Mouse (Mus musculus): ENCODE data around the gene Epha2. TPM values are rescaled to one million over a fixed set of nuclear protein-coding genes. Genes with fewer than 3 reads are reported as not detected.

Epha2 gene
- polyA plus RNA-seq, 1 experiment from 2014 or later: 1.1 TPM

DNA sequence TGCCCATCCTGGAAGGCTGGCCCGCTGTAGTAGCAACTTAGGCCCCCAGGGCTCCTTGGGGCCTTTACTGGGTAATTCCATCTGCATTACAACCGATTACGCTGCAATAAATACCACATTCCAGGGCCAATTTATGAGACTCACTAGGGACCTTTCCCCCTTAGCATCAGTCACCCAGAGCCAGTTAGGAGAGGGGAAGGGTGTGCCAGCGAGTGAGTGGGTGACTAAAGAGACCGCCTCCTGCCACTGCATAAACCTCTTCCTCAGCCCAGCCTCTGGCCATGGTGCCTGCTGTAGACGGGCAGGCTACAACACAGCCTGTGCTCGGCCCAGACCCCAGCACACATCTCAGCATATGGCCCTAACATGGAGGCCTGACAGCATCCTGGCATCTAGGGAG lies 3.1 kb upstream of the Epha2 start:
- no peak overlapping the region for H3K9ac ChIP-seq (replicated peaks)
- no peak overlapping the region for H3K27ac ChIP-seq (replicated peaks)
- no peaks in the 10 kb centered on the region for H3K36me3 ChIP-seq
- WGBS: 76% methylated on average over 7 of the region's 7 CpGs
- H3K4me3 ChIP-seq: no peak overlapping the region
- no peak overlapping the region for H3K4me2 ChIP-seq (replicated peaks)
- no peaks in the 10 kb centered on the region for H3K9me3 ChIP-seq
- H3K4me1 ChIP-seq: peaks cover 20% of the 10 kb centered on the region
- no peak for ATAC-seq (replicated peaks)
- peaks cover 38% of the 10 kb centered on the region for H3K27me3 ChIP-seq

GRCm38 (mm10) chr4:141299356-141299755 lies 1.7 kb upstream of the Epha2 start:
- Histone ChIP-seq H3K36me3 (no peaks in the 10 kb centered on the region), H3K9me3 (no peaks in the 10 kb centered on the region), H3K4me2 (replicated peaks) (no peak overlapping the region), H3K4me1 (peaks cover 20% of the 10 kb centered on the region), H3K9ac (replicated peaks) (no peak overlapping the region), H3K27me3 (peaks cover 43% of the 10 kb centered on the region), H3K4me3 (no peak overlapping the region), H3K27ac (replicated peaks) (no peak overlapping the region)
- 72% methylated on average over 13 of the region's 13 CpGs for WGBS
- ATAC-seq (replicated peaks): no peak

DNA sequence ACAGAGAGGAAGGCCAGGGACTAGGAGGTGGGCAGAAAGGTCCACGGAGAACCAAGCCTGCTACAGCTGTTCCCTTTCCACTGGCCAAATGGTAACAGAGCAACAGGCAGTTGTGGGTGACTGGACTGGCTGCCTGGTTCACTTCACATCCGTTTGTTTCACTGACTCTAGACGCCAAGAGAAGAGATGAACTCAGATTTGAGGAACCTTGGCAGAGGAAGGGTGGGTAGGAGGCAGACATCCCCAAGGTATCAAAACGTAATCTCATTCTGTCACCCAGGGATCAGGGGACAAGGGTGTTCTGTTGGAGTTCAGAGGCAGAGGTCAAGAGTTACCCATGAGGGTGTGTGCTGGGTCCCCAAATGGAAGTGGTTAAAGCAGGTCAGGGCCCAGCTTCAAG lies 844 bp upstream of the Epha2 start:
- H3K4me2 ChIP-seq (replicated peaks): no peak overlapping the region
- ATAC-seq (replicated peaks): no peak
- H3K9ac ChIP-seq (replicated peaks): no peak overlapping the region
- H3K36me3 ChIP-seq: no peaks in the 10 kb centered on the region
- WGBS: 79% methylated on average over 4 of the region's 4 CpGs
- no peaks in the 10 kb centered on the region for H3K9me3 ChIP-seq
- no peak overlapping the region for H3K27ac ChIP-seq (replicated peaks)
- no peak overlapping the region for H3K4me3 ChIP-seq
- peaks cover 43% of the 10 kb centered on the region for H3K27me3 ChIP-seq
- H3K4me1 ChIP-seq: peaks cover 20% of the 10 kb centered on the region

- Histone ChIP-seq H3K9ac (replicated peaks) (peak overlapping the region; percentile 49), H3K27ac (replicated peaks) (no peak overlapping the region), H3K36me3 (no peaks in the 10 kb centered on the region), H3K27me3 (peaks cover 42% of the 10 kb centered on the region), H3K4me2 (replicated peaks) (peak overlapping the region; percentile 99), H3K9me3 (no peaks in the 10 kb centered on the region), H3K4me1 (peaks cover 12% of the 10 kb centered on the region), H3K4me3 (peak overlapping the region; percentile 59)
- no peak for ATAC-seq (replicated peaks)
- 1% methylated on average over 51 of the region's 51 CpGs for WGBS
These were observed 769 bp downstream of the Epha2 start for GRCm38 (mm10) chr4:141301591-141302427.

DNA sequence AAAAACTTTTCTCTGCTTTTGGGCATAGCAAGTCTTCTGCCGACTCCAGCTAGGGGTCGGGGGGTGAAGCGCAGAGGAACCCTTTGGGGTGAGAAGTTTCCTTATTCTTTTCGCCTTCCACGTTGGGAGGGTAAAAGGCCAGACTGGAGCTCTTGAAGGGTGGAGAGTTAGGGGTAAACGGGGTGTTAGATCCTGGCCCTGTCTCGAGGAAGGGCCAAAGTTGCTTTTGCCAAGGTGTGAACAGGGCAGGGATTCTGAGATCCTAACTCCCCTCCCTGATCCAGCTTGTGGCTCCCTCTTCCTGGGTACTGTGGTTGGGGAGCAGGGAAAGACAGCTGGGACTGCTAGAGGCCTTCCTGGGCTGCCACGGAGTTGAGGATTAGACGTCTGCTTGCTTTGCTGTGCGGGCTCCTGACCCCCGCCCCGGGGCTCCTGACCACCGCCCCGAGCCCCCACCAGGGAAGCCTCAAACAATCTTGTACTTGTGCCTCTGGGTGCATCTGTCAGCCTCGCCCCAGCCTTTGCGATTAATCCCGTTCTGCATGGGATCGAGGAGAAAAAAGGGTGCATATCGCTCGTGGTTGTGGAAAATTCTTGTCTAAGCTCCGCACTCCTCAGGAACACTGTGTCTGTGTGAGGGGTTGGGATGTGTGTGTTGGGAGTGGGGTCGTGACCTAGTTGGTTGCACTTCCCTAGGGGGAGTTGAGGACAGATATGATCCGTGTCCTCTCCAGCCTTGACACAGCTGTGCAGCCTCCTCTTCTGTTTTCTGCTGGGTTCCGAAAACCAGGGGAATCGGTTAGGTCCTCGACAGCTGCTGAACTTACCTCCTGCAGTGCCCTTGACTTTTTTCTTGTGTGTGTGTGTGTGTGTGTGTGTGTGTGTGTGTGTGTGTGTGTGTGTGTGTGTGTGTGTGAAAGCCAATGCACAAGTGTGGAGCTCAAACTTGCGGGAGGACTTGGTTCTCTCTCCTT lies 1.7 kb downstream of the Epha2 start:
- Histone ChIP-seq H3K9ac (replicated peaks) (no peak overlapping the region), H3K4me3 (peak overlapping the region; percentile 59), H3K9me3 (no peaks in the 10 kb centered on the region), H3K4me2 (replicated peaks) (peak overlapping the region; percentile 99; the same call in 1 of the 2 replicates), H3K4me1 (peaks cover 12% of the 10 kb centered on the region), H3K27ac (replicated peaks) (no peak overlapping the region), H3K36me3 (no peaks in the 10 kb centered on the region), H3K27me3 (peaks cover 38% of the 10 kb centered on the region)
- no peak for ATAC-seq (replicated peaks)
- WGBS: 11% methylated on average over 27 of the region's 27 CpGs

GRCm38 (mm10) chr4:141303402-141304222 lies 2.6 kb downstream of the Epha2 start:
- Histone ChIP-seq H3K4me1 (peaks cover 12% of the 10 kb centered on the region), H3K9me3 (no peaks in the 10 kb centered on the region), H3K9ac (replicated peaks) (no peak overlapping the region), H3K27me3 (peaks cover 38% of the 10 kb centered on the region), H3K36me3 (no peaks in the 10 kb centered on the region), H3K27ac (replicated peaks) (no peak overlapping the region), H3K4me2 (replicated peaks) (0 out of 2 replicates have a peak overlapping the region, but pooled peaks have one; percentile 4), H3K4me3 (no peak overlapping the region)
- no peak for ATAC-seq (replicated peaks)
- 51% methylated on average over 7 of the region's 7 CpGs for WGBS

- WGBS: 92% methylated on average over 4 of the region's 4 CpGs
- H3K4me2 ChIP-seq (replicated peaks): no peak overlapping the region
These were observed 3.2 kb downstream of the Epha2 start for GRCm38 (mm10) chr4:141304223-141304611.

DNA sequence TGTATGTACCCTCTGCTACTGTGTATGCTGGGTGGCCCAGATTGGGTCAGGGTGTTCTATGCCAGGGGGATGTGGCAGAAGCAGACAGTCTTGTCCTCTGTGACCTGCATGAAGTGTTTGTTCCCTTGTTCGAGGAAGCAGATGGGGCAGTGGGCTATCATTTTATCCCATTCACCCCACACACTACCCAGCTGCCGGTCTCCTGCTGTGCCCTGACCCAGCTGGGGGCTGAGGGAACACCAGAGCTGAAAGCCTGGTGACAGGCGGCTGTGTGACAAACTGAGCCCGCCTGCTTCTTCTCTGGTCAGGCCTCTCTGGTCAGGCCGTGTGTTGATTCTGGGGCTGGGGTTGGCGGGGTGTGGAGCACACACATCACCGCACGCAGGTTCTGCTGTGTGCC lies 5.0 kb downstream of the Epha2 start:
- WGBS: 32% methylated on average over 8 of the region's 8 CpGs
- Histone ChIP-seq H3K9me3 (no peaks in the 10 kb centered on the region), H3K27me3 (peaks cover 28% of the 10 kb centered on the region; the same call in 1 of the 2 replicates), H3K9ac (replicated peaks) (no peak overlapping the region), H3K4me2 (replicated peaks) (no peak overlapping the region), H3K4me1 (peaks cover 22% of the 10 kb centered on the region), H3K4me3 (no peak overlapping the region), H3K36me3 (no peaks in the 10 kb centered on the region), H3K27ac (replicated peaks) (no peak overlapping the region)
- no peak for ATAC-seq (replicated peaks)

More at GRCm38 (mm10) chr4:141304223-141304611, 3.2 kb downstream of the Epha2 start:
- Histone ChIP-seq H3K27me3 (peaks cover 38% of the 10 kb centered on the region), H3K36me3 (no peaks in the 10 kb centered on the region), H3K9me3 (no peaks in the 10 kb centered on the region), H3K4me1 (peaks cover 12% of the 10 kb centered on the region), H3K4me3 (no peak overlapping the region), H3K27ac (replicated peaks) (no peak overlapping the region), H3K9ac (replicated peaks) (no peak overlapping the region)
- ATAC-seq (replicated peaks): no peak

- H3K4me3 ChIP-seq: no peak overlapping the region
- no peak overlapping the region for H3K4me2 ChIP-seq (replicated peaks)
- WGBS: 95% methylated on average over 22 of the region's 22 CpGs
- peaks cover 8% of the 10 kb centered on the region; the same call in 1 of the 2 replicates for H3K27me3 ChIP-seq
- H3K9me3 ChIP-seq: no peaks in the 10 kb centered on the region
- no peak overlapping the region for H3K9ac ChIP-seq (replicated peaks)
- no peak for ATAC-seq (replicated peaks)
- H3K27ac ChIP-seq (replicated peaks): no peak overlapping the region
- H3K4me1 ChIP-seq: peaks cover 10% of the 10 kb centered on the region
- H3K36me3 ChIP-seq: no peaks in the 10 kb centered on the region
These were observed 7.3 kb downstream of the Epha2 start for GRCm38 (mm10) chr4:141308381-141308780.

DNA sequence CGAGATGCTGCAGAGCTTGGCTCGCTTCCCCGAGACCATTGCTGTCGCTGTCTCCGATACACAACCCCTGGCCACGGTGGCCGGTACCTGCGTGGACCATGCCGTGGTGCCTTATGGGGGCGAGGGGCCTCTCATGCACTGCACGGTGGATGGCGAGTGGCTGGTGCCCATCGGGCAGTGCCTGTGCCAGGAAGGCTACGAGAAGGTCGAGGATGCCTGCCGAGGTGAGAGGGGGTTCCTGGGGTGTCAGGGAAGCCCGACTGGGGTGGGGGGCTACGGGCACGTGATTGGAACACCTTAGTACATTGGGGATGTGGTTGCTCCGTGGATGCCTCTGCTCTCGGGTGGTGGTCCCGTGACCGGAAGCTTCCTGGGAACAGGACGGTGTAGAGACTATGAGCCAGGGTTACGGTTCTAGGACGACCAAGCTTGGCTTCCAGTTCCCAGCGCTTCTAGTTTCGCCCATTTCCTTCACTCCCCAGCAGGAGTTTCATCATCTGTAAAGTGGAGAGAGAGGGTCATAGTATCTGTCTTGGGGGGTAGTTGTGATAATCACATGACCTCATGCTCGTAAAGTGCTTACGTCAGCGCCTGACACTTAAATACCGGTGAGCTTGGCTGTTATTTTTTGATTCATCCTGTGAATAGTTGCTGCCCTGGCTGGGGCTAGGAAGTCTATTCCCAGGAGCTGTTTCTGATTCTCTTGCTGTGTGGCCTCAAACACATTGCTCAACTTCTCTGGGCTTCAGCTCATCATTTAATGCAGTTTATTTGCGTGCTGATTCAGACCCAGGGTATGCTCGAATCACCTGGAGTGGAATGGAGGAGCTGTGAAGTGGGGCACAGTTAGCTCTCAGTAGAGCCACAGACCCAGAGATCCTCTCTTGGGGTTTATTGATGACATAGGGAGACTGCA lies 8.1 kb downstream of the Epha2 start:
- H3K27me3 ChIP-seq: 0 out of 2 replicates have a peak, but pooled peaks cover 2% of the 10 kb centered on the region
- H3K4me3 ChIP-seq: no peak overlapping the region
- H3K4me1 ChIP-seq: peaks cover 10% of the 10 kb centered on the region
- H3K9ac ChIP-seq (replicated peaks): no peak overlapping the region
- H3K27ac ChIP-seq (replicated peaks): no peak overlapping the region
- ATAC-seq (replicated peaks): no peak
- no peaks in the 10 kb centered on the region for H3K9me3 ChIP-seq
- no peaks in the 10 kb centered on the region for H3K36me3 ChIP-seq
- no peak overlapping the region for H3K4me2 ChIP-seq (replicated peaks)
- 94% methylated on average over 34 of the region's 34 CpGs for WGBS

GRCm38 (mm10) chr4:141309773-141310145 lies 8.7 kb downstream of the Epha2 start:
- Histone ChIP-seq H3K4me3 (no peak overlapping the region), H3K4me1 (peaks cover 10% of the 10 kb centered on the region), H3K9me3 (no peaks in the 10 kb centered on the region), H3K27me3 (no peaks in the 10 kb centered on the region), H3K36me3 (no peaks in the 10 kb centered on the region), H3K27ac (replicated peaks) (no peak overlapping the region), H3K9ac (replicated peaks) (no peak overlapping the region), H3K4me2 (replicated peaks) (no peak overlapping the region)
- ATAC-seq (replicated peaks): no peak
- WGBS: 37% methylated on average over 10 of the region's 10 CpGs

Measured in forebrain, embryonic 15.5 days (tissue).